Mouse (Mus musculus): ENCODE results near the gene Zbtb8a. TPM values are rescaled to one million over a fixed set of nuclear protein-coding genes. Genes with fewer than 3 reads are reported as not detected.
"Not testable (repeated sequence)": the region's sequence is repeated elsewhere in the genome, so short reads cannot be mapped to it uniquely, and the experiment has no call there.

The Zbtb8a gene
- polyA plus RNA-seq (2015; fragmentation: Nextera tagmentation; extraction: Ambion mirVana): 14.6 and 14.8 TPM in 2 replicates

DNA sequence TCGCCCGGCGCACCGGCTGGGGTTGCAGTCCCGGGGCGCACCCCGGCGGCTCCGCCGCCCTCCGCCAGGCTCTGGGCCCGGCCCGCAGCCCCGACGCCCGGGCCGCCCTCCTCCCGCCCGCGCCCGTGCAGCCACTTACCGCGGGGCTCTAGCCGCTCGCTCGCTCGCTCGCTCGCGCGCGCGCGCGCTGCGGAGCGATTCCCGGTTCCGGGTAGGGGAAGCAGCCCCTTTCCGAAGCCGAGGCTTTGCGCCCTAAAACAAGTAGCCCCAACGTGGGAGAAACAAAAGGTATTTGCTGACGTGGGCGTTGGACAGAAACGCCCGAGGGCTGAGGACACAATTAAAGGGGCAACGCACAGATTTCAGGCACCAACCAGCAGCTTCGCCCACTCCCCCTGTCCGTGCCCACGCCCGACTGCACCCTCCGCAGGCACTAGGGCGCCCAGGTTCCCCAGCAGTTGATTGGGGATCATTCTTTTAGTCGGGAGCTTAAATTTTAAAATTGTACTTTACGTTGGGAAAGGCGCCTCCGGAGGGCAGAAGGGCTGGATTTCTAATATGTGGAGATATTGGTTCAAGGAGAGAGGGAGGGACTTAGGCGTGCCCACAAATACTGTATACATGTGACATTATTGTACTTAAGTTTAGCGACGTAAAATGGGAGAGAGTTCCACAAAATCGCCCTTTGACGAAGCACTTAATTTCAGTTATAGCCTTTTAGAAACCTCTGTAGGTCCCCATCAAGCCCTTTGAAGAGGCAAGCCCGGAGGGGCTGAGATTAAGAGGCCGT lies at the start of gene Zbtb8a:
Zbtb8a (minus strand) TSS at position 516 of the 790 bp plus-strand sequence.
- WGBS: 2% methylated on average over 58 of the region's 65 CpGs
- H3K4me1 ChIP-seq: peaks cover 17% of the 10 kb centered on the region
- peaks cover 9% of the 10 kb centered on the region for H3K27me3 ChIP-seq
- peak within 1 kb of the TSS; percentile 91 for H3K9ac ChIP-seq
- H3K9me3 ChIP-seq: no peaks in the 10 kb centered on the region
- peak within 1 kb of the TSS; percentile 73 for H3K4me3 ChIP-seq
- no peaks in the 10 kb centered on the region for H3K36me3 ChIP-seq
- peak; percentile 57; the same call in 1 of the 2 replicates for ATAC-seq (ENCODE audit: low FRiP score, low read depth)
- peak within 1 kb of the TSS; percentile 84 for H3K27ac ChIP-seq
- H3K4me2 ChIP-seq (replicated peaks): peak within 1 kb of the TSS; percentile 75

DNA sequence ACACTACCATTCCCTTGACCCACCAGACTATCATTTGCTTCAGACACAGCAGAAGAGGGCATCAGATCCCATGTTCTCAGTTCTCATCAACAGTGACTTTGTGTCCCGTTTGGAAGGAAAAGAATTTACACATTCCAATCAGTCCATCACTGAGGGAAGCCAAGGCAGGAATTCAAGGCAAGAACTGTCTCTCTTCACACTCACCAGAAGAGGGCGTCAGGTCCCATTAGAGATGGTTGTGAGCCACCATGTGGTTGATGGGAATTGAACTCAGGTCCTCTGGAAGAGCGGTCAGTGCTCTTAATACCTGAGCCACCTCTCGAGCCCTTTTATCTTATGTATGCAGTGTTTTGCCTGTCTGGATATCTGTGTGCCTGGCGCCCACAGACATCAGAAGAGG lies 40.4 kb upstream of the Zbtb8a start:
- no peaks in the 10 kb centered on the region for H3K27me3 ChIP-seq
- no peaks in the 10 kb centered on the region for H3K4me1 ChIP-seq
- no peak overlapping the region for H3K4me3 ChIP-seq
- H3K27ac ChIP-seq: no peak overlapping the region
- no peak overlapping the region for H3K9ac ChIP-seq
- H3K4me2 ChIP-seq (replicated peaks): no peak overlapping the region
- WGBS: 73% methylated on average over 5 of the region's 5 CpGs
- no peaks in the 10 kb centered on the region for H3K36me3 ChIP-seq
- ATAC-seq (ENCODE audit: low FRiP score, low read depth): no peak
- no peaks in the 10 kb centered on the region for H3K9me3 ChIP-seq

DNA sequence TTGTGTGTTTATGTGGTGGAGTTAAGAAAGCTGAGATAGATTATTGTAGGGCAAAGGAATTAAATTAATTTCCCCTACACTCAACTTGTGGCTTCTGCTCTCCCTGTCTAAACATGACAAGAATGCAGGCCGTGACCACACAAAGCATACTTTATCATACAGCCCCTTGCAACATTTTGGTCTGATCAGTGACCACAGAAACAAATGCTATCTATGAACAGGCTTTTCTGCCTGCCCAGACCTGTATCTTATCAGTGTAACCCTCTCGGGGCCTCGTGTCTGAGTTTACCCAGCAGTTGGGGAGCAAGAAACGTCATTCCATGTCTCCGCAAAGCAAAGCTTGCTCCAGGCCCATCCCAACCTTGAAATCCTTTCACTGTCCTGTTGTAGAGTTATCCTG lies 38.6 kb upstream of the Zbtb8a start:
- no peaks in the 10 kb centered on the region for H3K4me1 ChIP-seq
- no peak overlapping the region for H3K4me3 ChIP-seq
- 78% methylated on average over 5 of the region's 5 CpGs for WGBS
- H3K4me2 ChIP-seq (replicated peaks): no peak overlapping the region
- H3K27ac ChIP-seq: no peak overlapping the region
- H3K27me3 ChIP-seq: no peaks in the 10 kb centered on the region
- ATAC-seq (ENCODE audit: low FRiP score, low read depth): no peak
- H3K9me3 ChIP-seq: no peaks in the 10 kb centered on the region
- no peak overlapping the region for H3K9ac ChIP-seq
- H3K36me3 ChIP-seq: no peaks in the 10 kb centered on the region

DNA sequence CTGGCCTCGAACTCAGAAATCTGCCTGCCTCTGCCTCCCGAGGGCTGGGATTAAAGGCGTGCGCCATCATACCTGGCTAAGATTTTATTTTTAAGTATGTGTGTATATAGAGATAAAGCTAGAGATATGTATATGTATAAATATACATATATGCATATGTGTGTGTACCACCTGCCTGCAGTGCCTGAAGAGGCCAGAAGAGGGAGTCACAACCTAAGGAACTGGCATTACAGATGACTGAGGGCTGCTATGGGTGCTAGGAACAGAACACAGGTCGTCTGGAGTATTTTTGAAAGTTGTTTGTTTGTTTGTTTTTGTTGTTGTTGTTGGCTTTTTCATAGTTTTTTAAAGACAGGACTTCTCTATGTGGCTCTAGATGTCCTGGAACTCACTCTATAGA lies 38.0 kb upstream of the Zbtb8a start:
- H3K27ac ChIP-seq: no peak overlapping the region
- H3K36me3 ChIP-seq: no peaks in the 10 kb centered on the region
- H3K9me3 ChIP-seq: no peaks in the 10 kb centered on the region
- no peak for ATAC-seq (ENCODE audit: low FRiP score, low read depth)
- 93% methylated on average over 5 of the region's 5 CpGs for WGBS
- H3K27me3 ChIP-seq: no peaks in the 10 kb centered on the region
- H3K4me2 ChIP-seq (replicated peaks): no peak overlapping the region
- H3K4me1 ChIP-seq: no peaks in the 10 kb centered on the region
- H3K9ac ChIP-seq: no peak overlapping the region
- H3K4me3 ChIP-seq: no peak overlapping the region

DNA sequence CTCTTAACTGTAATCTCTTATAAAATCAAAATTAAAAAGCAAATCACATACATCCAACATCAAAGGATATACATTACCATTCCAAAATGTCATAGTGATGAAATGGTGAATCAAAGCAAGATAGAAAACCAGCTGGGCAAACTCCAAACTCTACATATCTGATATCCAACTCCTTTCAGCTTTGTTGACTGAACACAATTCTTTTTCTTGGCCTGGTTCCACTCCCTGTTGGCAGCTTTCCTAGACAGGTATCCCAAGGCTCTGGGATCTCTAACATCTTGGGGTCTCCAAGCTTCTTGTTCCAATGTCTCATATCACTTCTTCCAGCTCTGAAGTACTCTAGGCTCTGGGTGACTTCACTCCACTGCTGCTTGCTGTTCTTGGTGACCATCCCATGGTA lies 33.1 kb upstream of the Zbtb8a start:
- Histone ChIP-seq H3K4me1 (peaks cover 8% of the 10 kb centered on the region; the same call in 1 of the 2 replicates), H3K4me2 (replicated peaks) (no peak overlapping the region), H3K9me3 (no peaks in the 10 kb centered on the region), H3K4me3 (no peak overlapping the region), H3K9ac (no peak overlapping the region), H3K27ac (no peak overlapping the region), H3K36me3 (no peaks in the 10 kb centered on the region), H3K27me3 (peaks cover 18% of the 10 kb centered on the region; the same call in 1 of the 2 replicates)
- ATAC-seq (ENCODE audit: low FRiP score, low read depth): no peak

DNA sequence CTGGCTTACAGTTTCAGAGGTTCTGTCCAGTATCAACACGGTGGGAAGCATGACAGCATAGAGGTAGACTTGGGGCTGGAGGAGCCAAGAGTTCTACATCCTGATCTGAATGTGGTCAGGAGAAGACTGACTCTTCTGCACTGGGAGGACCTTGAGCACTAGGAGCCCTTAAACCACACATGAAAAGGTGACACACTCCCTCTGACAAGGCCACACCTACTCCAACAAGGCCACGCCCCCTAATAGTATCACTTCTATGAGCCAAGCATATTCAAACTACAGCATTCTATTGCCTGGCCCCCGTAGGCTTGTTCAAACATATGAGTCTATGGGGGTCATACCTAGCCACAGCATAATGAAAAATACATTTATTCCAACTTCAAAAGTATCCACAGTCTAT lies 32.6 kb upstream of the Zbtb8a start:
- not testable (repeated sequence) for H3K4me2 ChIP-seq (replicated peaks); ATAC-seq (ENCODE audit: low FRiP score, low read depth)
- 88% methylated on average over 3 of the region's 3 CpGs for WGBS

DNA sequence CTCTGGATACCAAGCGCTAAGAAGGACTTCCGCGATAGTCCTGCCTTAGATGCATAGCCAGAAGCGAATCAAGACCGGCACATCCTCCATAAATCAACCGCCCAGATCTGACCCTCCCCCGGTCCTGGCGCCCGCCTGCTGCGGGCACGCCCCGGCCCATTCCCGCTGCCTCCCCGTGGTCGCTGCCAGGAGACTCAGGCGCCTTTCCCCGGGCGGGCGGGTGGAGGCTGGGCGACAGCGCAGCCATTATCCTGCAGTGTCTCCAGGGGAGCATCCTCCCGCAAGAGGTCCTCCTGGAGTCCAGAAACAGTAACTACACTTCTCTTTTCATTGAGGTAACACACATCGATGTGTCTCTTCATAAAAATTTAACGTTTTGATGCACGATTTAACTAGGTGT lies 28.5 kb upstream of the Zbtb8a start:
- ATAC-seq (ENCODE audit: low FRiP score, low read depth): no peak
- WGBS: 4% methylated on average over 25 of the region's 25 CpGs
- H3K9ac ChIP-seq: peak overlapping the region; percentile 60
- peak overlapping the region; percentile 43 for H3K4me3 ChIP-seq
- H3K9me3 ChIP-seq: no peaks in the 10 kb centered on the region
- peaks cover 8% of the 10 kb centered on the region; the same call in 1 of the 2 replicates for H3K4me1 ChIP-seq
- peaks cover 26% of the 10 kb centered on the region; the same call in 1 of the 2 replicates for H3K27me3 ChIP-seq
- H3K36me3 ChIP-seq: no peaks in the 10 kb centered on the region
- H3K4me2 ChIP-seq (replicated peaks): peak overlapping the region; percentile 70
- no peak overlapping the region for H3K27ac ChIP-seq

More for the DNA sequence above, 32.6 kb upstream of the Zbtb8a start:
- H3K4me1 ChIP-seq, H3K9me3 ChIP-seq, H3K36me3 ChIP-seq, H3K9ac ChIP-seq, H3K4me3 ChIP-seq, H3K27ac ChIP-seq: not testable (repeated sequence)
- peaks cover 22% of the 10 kb centered on the region; the same call in 1 of the 2 replicates for H3K27me3 ChIP-seq

DNA sequence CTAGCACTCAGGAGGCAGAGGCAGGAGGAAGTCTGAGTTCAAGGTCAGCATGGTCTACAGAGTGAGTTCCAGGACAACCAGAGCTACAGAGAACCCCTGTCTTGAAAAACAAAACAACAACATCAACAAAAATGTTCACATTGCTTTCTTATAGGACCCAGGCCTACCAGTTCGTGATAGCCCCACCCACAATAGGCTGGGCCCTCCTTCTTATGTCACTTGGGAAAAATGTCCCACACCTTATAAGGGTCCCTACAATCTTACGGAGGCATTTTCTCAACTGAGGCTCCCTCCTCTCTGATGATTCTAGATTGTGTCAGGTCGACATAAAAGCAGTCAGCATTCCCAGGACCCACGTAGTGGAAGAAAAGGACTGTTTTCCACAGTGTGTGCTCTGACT lies 21.9 kb upstream of the Zbtb8a start:
- Histone ChIP-seq H3K9me3 (no peaks in the 10 kb centered on the region), H3K27me3 (no peaks in the 10 kb centered on the region), H3K4me2 (replicated peaks) (no peak overlapping the region), H3K9ac (no peak overlapping the region), H3K36me3 (no peaks in the 10 kb centered on the region), H3K4me1 (0 out of 2 replicates have a peak, but pooled peaks cover 1% of the 10 kb centered on the region), H3K27ac (no peak overlapping the region), H3K4me3 (no peak overlapping the region)
- WGBS: 77% methylated on average over 4 of the region's 4 CpGs
- no peak for ATAC-seq (ENCODE audit: low FRiP score, low read depth)

DNA sequence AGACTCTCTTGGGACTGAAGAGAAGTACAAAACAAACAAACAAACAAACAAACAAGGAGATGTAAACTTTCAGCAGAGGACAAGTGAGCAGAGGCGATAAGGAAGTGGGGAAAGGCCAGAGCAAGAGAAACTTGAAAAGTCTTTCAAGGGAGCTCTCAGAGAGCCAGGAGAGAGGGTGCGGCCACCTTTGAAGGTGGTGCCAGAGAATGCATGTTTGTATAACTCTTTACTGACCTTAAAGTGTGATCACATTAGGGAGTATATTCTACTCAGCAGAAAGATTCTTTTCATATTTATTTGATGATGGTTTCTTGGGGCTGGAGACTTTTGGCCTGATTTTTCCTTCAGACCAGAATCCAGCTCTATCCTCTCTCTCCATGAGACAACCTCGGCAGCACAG lies 19.0 kb upstream of the Zbtb8a start:
- WGBS: 78% methylated on average over 3 of the region's 3 CpGs
- Histone ChIP-seq H3K36me3 (no peaks in the 10 kb centered on the region), H3K4me2 (replicated peaks) (no peak overlapping the region), H3K27ac (no peak overlapping the region), H3K4me1 (peaks cover 9% of the 10 kb centered on the region; the same call in 1 of the 2 replicates), H3K9ac (no peak overlapping the region), H3K27me3 (no peaks in the 10 kb centered on the region), H3K4me3 (no peak overlapping the region), H3K9me3 (no peaks in the 10 kb centered on the region)
- no peak for ATAC-seq (ENCODE audit: low FRiP score, low read depth)

DNA sequence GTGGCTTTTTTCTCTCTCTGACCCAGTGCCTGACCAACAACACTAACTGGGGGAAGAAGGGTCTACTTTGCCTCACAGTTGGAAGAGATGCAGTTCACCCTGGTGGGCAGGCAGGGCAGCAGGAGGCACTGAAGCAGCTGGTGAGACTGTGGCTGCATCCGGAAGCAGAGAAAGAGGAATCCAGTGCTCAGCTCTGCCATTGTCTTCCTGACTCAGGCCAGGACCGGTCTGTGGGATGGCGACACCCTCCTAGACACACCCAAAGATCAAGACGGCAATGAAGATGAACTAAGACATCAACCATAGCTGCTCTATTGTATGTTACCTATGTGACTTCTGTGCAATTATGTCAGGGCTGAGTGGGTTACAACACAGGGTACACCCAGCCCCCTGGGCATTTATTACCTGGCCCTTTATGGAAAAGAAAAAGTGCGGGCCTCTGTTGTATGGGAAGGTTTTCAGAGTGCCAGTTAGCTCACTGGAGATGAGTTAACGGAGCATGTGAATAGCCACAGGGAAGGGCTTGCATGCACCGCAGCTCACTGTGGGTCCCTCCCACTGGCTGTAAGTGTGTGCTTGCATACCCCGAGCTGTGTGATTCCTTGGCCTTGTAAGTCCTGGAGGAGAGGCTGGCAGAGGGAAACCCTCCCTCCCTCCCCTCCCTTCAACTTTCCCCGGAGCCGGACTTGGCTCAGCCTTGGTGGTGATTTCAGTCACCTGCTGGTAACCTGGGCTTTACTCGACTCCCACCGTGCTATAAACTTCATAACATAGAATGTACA lies 16.4 kb upstream of the Zbtb8a start:
- no peak overlapping the region for H3K9ac ChIP-seq
- no peaks in the 10 kb centered on the region for H3K9me3 ChIP-seq
- ATAC-seq (ENCODE audit: low FRiP score, low read depth): no peak
- H3K4me1 ChIP-seq: peaks cover 9% of the 10 kb centered on the region; the same call in 1 of the 2 replicates
- no peaks in the 10 kb centered on the region for H3K27me3 ChIP-seq
- no peak overlapping the region; the same call in 1 of the 2 replicates for H3K27ac ChIP-seq
- no peaks in the 10 kb centered on the region for H3K36me3 ChIP-seq
- H3K4me3 ChIP-seq: no peak overlapping the region
- WGBS: 42% methylated on average over 12 of the region's 12 CpGs
- no peak overlapping the region for H3K4me2 ChIP-seq (replicated peaks)

DNA sequence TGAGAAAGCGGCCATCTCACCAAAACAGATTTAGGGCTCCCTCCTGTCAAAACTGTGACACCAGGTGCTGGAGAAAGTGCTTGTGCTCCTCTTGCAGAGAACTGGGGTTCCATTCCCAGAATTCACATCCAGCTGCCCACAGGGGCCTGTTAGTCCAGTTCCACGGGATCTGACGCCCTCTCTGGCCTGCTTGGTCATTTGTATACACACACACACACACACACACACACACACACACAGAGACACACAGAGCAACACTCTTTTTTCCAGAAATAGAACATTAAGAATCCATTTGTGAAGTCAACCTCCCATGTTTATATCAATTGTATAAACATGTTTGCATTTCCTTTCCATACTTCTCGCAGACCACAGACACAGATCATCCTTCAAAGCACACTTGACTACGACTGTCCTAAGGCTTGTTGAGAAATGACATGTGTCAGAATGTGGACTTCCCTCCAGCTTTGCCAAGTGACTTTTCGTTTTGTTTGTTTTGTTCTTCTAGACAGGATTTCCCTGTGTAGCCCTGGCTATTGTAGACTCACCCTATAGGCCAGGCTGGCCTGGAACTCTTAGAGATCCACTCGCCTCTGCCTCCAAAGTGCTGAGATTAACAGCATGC lies 13.1 kb upstream of the Zbtb8a start:
- Histone ChIP-seq H3K36me3 (no peaks in the 10 kb centered on the region), H3K9me3 (no peaks in the 10 kb centered on the region), H3K27ac (no peak overlapping the region), H3K4me2 (replicated peaks) (no peak overlapping the region), H3K9ac (no peak overlapping the region), H3K27me3 (no peaks in the 10 kb centered on the region), H3K4me3 (no peak overlapping the region), H3K4me1 (peaks cover 9% of the 10 kb centered on the region; the same call in 1 of the 2 replicates)
- 80% methylated on average over 7 of the region's 7 CpGs for WGBS
- ATAC-seq (ENCODE audit: low FRiP score, low read depth): no peak

DNA sequence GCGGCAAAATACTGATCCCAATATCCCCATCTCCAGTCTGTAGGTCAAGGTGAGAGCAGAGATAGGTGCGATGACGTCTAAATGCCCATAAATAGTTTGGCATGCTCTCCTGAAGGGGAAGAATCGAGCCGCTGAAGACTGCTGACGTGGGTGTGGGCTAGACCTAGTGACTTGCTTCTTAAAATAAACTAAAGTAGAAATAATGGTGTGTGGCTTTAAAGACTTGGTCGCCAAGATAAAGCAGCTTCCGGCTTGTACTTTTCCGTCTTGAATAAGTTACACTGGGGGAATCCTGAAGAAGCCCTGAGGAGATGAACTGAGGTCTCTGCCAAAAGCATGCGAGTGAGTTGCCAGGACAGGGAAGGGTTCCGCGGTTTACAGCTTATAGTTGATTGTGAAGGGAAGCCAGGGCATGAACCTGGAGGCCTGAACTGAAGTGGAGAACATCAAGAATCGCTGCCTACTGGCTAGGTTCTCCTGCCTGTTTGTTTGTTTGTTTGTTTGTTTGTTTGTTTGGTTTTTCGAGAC lies 12.4 kb upstream of the Zbtb8a start:
- H3K4me1 ChIP-seq: peaks cover 9% of the 10 kb centered on the region; the same call in 1 of the 2 replicates
- no peaks in the 10 kb centered on the region for H3K9me3 ChIP-seq
- no peak overlapping the region for H3K4me2 ChIP-seq (replicated peaks)
- H3K36me3 ChIP-seq: no peaks in the 10 kb centered on the region
- no peak for ATAC-seq (ENCODE audit: low FRiP score, low read depth)
- H3K27me3 ChIP-seq: no peaks in the 10 kb centered on the region
- WGBS: 83% methylated on average over 14 of the region's 14 CpGs
- H3K9ac ChIP-seq: no peak overlapping the region
- H3K27ac ChIP-seq: no peak overlapping the region
- H3K4me3 ChIP-seq: no peak overlapping the region

Measured in limb, embryonic 13.5 days (tissue).